Mouse (Mus musculus): ENCODE results near the gene Rps2.

Gene Rps2

DNA sequence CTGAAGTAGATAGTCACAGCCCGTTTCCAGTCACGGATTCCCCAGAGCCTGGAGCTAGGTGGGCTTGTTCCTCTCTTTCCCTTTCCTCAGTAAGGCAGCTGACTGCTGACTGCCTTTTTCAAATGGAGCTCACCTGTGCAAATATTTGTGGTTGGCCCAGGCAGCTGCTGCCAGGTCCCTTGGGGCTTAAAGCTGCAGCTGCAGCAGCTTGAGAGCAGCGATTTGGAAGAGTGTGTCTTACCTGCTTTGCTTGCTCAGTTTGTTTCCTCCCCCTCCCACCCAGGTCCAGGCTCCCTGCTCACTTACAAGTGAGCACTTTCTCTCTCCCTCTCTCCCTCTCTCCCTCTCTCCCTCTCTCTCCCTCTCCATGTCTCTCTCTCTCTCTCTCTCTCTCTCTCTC lies 51.2 kb downstream of the Rps2 start:
- DNase-seq (ENCODE audit: low read depth), result no peak
